Mouse (Mus musculus) gonadal fat pad, adult 2 months (tissue): ENCODE results near the gene Arhgef28. TPM values are rescaled to one million over a fixed set of nuclear protein-coding genes. Genes with fewer than 3 reads are reported as not detected.
A peak's percentile ranks its signal among the peaks of the same experiment; 100 is the strongest.

Source experiments
- DNase-seq: peaks from one replicate; pipeline ENCODE4 v3.0.0-alpha.2; 2012; ENCODE audit warnings: low read depth
- polyA plus RNA-seq: library from polyadenylated mRNA; depleted of rRNA; stranded (reverse); fragments of >200 nt; gene quantifications from 2 replicates; pipeline ENCODE4 v1.2.3, GENCODE M21; 2012

Arhgef28 gene
- polyA plus RNA-seq, 1 experiment: 25.7 TPM

DNA sequence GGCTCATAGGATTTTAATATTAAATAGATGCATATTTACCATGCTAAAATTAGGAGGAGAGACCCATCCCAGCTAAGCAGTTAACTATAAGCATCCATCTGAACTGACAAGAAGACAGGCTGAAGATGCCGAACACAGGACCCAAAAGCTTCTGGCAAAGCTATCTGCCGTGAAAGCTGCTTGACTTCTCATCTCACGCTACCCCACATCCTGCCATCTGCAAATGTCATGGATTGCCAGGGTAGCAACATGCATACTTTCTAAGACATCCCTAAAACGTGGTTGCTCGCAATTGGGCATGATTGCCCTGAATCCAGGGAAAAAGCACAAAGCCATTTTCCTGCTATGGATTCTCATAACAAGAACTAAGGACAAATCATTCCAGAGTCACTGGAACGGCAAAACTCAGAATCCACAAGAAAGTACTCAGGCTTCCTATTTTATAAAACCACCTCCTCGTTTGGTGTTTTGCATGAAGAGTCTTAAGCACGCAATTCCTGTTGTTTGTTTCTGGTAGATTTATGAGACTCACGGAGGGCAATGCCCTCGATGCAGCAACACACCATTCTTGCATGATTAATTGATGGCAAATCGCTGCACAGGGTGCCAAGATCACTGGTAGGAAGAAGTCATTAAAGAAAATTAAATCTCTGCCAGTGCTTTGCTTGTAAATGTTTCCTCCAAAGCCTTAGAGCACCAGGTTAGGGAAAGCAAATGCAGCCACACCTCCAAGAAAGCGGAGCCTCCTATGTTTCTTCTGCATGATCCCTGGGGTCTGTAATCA lies 287.9 kb downstream of the Arhgef28 start:
- no peak for DNase-seq

DNA sequence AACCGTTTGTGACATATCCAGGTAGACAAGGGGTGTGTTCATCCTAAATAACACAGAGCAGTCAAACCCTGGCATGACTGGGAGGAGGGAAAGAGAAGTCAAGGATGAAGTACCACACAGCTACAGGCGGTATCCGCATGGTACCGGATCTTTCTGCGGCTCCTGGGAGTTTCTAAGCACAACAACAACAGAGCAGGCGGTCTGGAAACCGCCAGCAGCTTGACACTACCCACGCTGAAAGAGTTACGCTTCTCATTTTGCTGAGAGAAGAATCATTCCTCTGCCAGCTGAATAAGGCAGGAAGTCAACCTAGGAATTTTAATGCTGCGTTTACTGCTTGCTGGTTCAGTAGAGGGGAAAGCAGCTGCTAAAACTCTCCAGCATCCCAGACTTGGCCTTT lies 295.2 kb downstream of the Arhgef28 start:
- DNase-seq: no peak

DNA sequence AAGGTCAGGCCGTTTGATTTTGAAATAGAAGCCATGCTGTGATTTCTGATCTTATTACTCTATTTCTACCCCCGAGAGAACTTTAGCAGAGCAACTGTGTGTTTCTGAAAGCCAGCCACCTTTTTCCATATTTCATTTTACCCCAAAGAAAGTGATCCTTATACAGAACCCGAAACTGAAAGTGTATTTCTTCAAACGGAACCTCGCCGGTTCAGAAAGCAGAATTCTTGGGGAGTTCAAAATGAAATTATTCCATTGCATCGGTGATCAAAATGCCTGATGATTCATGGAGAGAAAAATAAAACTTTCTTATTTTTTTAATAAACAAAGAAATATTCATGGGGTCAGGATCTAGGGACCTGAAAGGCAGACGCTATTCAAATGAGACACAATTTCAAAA lies 303.4 kb downstream of the Arhgef28 start:
- no peak for DNase-seq

DNA sequence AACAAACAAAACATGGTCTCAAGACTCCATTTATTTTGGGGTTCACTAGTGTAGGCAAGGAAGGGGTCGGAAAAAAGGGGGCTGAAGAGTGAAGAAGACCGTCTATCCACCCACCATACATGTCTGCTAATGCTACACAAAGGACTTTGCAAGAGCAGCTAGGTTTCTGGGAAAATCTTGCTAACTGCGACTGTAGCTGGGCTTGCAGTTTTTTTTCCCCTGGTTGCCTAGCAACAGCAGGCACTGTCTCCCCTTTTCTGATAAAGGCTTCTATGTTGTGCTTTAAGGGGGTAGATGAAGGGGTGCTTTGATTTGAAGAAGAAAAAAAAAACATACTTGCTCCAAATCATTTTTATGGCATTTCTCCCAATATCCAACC lies 305.9 kb downstream of the Arhgef28 start:
- DNase-seq: no peak

DNA sequence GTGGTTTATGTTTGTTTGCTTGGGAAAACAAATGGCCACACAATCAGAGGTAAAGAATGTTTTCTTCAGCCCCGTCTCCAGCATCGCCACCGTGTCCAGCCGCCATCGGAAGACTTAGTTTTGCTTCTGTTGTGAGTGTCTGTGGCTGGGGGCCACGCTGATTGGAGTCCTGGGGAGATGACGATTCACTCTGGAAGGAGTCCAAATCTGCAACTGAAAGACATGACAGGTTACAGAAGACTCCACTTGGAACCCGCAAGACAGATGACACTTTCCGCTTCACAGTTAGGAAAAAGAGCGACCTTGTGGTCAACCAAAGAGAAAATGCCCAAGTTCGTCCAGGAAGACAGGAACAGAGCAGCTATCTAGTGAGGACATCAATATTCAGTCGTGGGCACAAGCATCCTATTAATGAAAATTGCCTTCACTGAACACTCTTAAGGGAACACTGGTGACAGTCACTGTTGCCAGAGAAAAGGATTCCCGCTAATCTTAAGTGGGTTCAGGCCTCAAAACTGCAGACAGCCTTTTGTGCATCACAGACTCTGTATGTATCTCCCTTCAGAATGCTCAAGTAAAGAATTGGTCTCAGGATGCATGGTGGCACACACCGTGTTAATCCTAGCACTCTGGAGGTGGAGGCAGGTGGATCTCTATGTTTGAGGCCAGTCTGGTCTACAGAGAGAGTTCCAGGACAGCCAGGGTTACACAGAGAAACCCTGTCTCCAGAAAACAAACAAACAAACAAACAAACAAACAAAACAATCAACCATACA lies 306.4 kb downstream of the Arhgef28 start:
- no peak for DNase-seq

DNA sequence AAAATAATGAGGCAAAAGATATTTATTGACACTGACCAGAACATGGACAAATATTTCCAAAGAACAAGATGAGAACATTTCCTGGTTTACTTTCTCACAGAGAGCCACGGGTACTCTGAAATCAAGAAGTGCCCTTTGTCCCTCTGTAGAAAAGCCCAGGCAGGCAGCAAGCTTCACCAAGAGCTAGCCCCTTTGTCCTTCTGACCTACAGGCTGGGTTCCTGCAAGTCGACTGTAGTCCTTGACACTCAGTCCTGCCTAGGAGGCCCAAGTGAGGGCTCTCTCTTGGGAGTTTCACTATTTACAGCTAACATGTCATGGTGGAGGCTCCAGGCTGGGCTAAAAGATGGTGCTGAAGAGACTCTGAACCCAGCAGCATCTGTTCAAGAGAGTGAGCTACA lies 307.6 kb downstream of the Arhgef28 start:
- no peak for DNase-seq

DNA sequence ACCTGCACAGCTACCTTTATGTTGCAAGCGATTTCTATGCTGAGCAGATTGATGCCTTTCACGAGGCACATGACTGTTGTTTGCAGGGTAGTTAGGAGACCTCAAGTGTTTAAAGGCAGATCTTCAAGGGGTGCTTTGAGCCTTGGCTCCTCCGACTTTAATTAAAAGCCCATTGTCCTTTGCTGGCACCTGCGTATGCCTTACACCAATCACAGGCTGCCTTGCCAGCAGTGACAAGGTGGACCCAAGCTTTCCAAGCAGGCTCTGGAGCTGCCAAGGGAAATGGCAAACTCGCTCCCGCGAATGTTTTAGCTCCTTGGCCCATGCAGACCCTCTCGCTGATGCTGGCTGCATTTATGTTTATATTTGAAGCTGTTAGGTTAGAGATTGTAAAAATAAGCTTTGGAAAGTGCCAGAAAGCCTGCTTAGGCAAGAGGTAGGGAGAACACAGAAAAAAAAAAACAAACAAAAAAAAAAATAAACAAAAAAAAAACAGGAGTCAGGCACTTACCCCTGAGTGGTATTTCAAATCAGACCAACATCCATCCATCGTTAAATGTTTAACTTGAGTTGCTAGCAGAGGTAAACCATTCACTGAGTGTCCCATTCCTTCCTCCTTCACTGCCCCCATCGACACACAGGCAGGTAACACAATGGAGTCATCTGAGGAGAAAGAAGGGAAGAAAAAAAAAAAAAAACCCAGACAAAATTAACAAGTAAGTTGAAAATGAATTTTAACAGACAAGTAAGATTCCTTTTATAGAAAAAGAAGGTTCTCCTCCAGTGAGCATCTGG lies 313.0 kb downstream of the Arhgef28 start:
- DNase-seq: no peak

DNA sequence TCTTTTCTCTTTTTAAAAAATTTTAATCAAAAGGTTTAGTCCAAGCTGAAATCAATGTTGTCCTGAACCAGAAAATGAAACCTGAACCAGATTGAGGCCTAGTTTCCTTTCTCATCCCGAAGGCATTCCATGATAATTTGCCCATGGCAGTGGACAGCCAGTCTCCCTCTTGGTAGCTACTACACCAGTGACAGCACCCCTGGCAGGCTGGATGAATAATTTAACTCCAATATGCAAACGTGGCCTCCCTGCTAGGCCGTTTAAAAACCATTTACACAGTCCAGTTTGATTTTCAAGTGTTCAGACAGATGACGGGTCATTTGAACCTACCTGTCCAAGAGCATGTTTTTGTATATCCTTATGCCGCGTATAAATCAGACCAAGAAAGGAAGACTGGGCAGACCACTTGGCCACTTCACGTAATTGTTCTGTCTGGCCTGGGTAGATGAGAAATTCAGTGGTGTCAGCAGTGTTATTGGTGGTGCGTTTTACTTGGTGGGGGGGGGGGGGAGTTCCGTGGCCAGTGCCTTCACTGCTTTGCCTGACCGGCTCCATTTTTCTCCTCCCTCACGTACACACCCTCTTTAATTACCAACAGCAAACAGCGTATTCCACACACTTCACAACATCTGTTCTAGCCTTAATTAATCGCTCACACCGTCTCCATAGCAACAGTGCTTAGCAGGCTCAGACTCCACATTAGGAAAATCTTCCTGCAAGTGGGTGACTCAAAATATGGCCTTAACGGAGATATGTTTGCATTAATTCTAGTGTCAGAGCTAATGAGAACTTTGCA lies 314.0 kb downstream of the Arhgef28 start:
- no peak for DNase-seq

DNA sequence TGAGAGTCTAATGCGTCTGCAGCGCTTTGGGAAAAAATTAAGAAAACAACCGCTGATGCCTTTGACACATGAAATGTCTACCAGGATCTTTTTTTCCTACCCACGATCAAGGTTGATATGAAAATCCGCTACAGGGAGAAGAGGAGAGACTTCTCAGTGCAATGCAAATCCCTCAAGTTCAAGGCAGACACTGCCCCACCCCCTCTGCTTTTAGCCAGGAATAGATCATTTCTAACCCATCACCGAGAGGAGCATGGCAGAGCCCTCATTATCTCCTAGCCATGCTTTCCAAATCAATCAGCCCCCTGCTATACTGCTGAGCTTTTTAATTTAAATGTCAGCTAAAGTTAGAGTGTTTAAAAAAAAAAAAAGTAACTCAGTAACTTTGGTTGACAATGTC lies 318.2 kb downstream of the Arhgef28 start:
- DNase-seq: no peak

DNA sequence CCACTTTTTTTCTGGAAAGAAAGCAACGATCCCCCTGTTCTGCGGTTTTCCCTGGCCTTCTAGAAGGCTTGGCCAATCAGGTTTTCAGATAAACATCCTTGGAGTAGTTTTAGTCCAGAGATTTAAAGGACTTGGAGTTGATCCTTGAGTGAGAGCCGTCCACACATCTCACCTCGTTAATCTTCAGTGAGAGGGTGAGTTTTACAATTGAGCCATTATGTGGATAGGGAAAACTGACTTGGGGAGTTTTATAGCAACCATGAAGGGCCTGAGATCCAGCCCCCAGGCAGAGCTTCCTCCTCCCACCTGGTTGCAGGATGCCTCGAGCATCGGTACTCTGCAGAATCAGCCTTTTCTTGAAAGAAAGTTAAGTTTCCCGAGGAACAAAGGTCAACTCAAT lies 318.7 kb downstream of the Arhgef28 start:
- DNase-seq: no peak

DNA sequence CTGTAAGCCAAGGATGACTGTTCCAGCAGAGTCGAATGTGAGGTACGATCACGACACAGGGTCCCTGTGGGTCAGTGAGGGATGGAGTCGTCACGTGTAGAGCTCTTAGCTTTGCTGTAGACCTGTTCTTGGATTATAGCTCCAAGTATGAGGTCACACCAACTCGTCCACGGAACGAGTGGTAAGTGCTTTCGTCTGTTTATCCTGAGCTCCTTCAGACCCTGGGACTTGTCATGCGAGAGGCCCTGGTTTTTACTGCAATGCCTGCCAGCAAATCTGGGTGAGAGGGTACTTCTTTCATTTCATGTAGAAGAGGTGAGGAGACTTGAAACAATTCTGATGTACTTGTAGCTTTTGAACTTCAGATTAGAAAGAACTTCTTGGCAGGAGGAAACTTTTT lies 322.6 kb downstream of the Arhgef28 start:
- no peak for DNase-seq

DNA sequence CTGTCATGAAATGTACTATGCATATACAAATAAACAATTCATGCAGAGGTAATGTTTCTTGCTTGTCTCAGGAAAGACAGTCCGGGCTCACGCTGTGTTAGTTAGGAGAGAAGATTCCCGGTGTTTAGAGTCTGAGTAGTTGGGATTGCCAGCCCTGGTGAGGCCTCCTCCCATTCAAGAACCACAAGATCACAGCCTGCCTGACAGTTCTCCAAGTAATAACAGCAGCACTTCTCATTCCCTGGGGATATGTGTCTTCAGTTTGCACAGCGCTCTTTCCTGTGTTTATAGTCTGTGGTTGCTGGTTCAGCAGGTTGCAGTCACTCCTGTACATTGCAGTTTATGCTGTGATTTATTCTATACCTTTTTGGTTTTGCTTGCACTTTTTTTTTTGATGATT lies 329.8 kb downstream of the Arhgef28 start:
- DNase-seq: no peak

DNA sequence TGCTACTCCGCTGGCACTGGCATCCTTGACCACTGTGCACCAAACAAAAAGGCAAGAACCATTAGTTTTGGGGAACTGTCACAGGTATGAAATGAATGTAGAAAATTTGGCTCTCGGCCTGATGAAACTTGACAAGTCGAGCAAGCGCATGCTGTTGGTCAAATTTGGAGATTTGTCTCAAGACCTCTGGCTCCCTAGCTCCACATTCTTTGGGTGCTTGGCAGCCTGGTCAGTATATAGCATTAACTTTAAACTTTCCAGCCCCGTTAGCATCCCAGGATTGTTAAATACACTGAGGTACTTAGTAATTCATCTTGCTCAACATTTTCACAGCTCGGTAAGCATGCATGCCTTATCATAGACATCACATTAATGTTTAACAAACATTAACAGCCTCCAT lies 330.2 kb downstream of the Arhgef28 start:
- no peak for DNase-seq

DNA sequence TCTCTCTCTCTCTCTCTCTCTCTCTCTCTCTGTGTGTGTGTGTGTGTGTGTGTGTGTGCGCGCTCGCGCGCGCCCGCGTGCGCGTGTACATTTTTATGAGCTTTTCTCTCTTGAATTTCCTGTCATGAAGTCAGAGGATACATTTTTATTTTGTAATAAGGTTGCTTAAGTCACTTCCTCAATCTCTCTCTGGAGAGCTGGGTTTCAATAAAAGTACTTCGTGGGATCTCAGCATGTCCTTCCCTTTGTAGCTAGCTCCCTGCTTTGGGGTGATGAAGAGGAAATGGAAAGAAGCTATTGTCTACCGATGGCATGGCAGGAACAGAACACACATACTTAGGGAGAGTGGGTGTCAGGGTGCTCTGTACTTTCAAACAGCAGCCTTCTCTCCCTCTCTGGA lies 336.8 kb downstream of the Arhgef28 start:
- no peak for DNase-seq

DNA sequence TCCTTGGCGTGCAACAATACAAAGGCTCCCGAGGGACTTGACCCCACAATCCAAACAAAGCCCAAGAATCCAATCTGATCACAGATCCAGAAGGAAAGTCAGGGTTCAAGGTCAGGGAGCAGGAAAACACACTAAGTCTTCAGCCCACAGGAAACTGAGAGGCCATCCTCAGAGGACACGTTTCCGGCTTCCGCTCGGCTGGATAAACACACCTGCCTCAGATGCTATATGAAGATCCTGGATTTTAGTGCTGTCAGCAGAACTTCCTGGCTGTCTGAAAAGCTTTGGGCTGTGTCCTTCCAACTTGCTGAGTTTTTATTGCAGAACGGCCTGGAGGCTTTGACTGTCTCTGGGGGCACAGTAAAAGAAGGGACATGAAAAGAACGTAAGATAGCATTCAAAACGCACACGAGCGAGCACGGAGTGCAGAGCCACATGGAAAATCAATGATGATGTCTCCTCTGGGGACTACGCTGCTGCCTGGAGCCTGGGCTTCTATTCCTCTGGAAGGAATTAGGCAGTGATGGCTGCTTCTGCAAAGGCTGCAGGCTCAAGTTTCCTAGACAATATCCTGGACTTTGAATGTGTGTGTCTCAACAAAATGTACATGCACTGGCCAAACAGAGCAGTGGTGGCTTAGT lies 338.8 kb downstream of the Arhgef28 start:
- DNase-seq: no peak

DNA sequence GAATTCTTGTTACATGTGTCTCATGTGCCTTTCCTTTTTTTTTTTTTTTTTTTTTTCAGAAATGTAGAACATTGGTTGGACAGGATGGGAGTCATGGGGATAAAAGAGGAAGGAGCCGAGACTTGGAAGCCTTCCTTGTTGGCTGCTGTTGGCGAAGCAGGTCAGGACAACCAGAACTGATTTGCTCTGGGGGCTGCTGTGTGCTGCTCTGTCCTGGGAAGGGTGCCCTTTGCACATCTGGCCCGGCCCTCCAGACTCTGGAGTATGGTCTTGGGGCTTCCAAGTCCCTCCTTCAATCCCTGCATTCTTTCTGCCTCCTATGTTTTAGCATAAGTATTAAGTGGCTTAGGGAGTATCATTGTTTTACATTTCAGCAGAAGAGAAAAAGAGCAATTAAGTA lies 347.2 kb downstream of the Arhgef28 start:
- no peak for DNase-seq

DNA sequence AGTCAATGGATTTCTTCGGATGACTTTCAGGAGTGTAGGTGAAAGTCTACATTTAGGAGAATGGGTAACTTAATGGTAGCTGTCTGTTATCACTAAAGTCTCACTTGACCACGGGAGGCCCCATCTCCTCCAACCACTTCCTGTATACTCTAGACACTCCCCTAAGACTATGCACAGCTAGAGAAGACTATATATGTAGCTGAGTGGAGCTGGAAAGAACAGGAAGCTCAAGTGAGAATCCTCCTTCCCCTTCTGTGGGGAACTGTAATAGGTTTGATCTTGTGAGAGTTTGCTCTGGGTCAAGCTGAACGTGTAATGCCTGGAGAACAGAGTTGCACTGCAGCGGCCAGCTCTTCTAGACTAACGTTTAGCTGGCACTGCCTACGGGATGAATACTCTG lies 348.4 kb downstream of the Arhgef28 start:
- DNase-seq: no peak

DNA sequence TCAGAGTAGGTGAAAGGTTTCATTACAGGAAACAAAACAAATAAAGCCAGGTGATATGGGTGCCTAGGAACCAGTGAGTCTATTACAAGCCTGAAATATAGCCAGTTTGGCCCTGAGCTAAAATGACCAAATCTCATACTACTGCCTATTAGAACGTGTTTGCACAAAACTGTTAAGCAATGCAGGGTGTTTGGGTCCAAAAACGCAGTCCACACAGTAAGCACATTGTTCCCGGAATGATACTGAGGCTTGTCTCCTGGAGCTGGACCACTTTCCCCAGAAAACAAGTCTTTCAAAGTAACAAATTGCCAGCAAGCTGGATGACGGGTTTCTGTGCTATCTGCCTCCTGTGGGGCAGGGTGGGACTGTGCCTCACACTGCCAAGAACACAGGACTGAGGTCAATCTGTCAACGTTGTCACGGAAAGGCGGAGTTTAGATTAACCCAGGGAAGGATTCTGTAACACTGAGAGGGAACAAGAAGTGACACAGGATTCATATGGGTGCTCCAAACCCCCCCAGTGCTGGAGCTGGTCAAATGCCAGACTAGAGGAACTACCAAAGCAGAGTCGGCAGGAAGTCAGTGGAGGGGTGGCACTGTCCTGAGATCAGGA lies 352.8 kb downstream of the Arhgef28 start:
- DNase-seq: peak; percentile 99
